Mouse (Mus musculus) myocyte (in vitro differentiated cells): Measurements from ENCODE around the gene Gm11562. TPM values are rescaled to one million over a fixed set of nuclear protein-coding genes. Genes with fewer than 3 reads are reported as not detected.
A peak's percentile ranks its signal among the peaks of the same experiment; 100 is the strongest.

ENCODE experiments used
- H3K27me3 ChIP-seq: one replicate; pipeline ENCODE4 v1.6.1; 2011; ENCODE audit not compliant: control insufficient read depth, insufficient read depth, insufficient read length
- H3K36me3 ChIP-seq: one replicate; pipeline ENCODE4 v1.6.1; 2011; ENCODE audit not compliant: control insufficient read depth, insufficient read depth
- H3K4me2 ChIP-seq: one replicate; pipeline ENCODE4 v1.6.1; 2011; ENCODE audit warnings: low read depth, control low read depth
- H3K4me3 ChIP-seq: one replicate; pipeline ENCODE4 v1.5.1; 2011; ENCODE audit warnings: mild to moderate bottlenecking, control low read depth, moderate library complexity
- H3K79me2 ChIP-seq: one replicate; pipeline ENCODE4 v1.6.1; 2011; ENCODE audit not compliant: control insufficient read depth, insufficient read depth
- H3ac ChIP-seq: one replicate; pipeline ENCODE4 v1.6.1; 2011; ENCODE audit not compliant: control insufficient read depth, insufficient read length
- CEBPB ChIP-seq: IDR thresholded peaks from 2 replicates; pipeline ENCODE4 v1.6.1; 2011; ENCODE audit warnings: mild to moderate bottlenecking, moderate library complexity; ENCODE audit not compliant: poor library complexity, insufficient read depth, severe bottlenecking
- E2F4 ChIP-seq: IDR thresholded peaks from one replicate; pipeline ENCODE4 v1.6.1; 2011; ENCODE audit warnings: mild to moderate bottlenecking, control low read depth, moderate library complexity; ENCODE audit not compliant: insufficient read depth
- MAX ChIP-seq: IDR thresholded peaks from one replicate; pipeline ENCODE4 v1.6.1; 2011; ENCODE audit warnings: low read depth, mild to moderate bottlenecking, control low read depth
- MYOD1 ChIP-seq, 3 experiments: IDR thresholded peaks; one replicate each; pipeline ENCODE4 v1.6.1; 2011; ENCODE audit warnings: control low read depth in 2 of 3, low read depth in 2 of 3, mild to moderate bottlenecking in 2 of 3, moderate library complexity in 1 of 3; ENCODE audit not compliant: insufficient read length in 2 of 3, control insufficient read depth in 1 of 3
- MYOG ChIP-seq, 3 experiments: IDR thresholded peaks; one replicate each; pipeline ENCODE4 v1.6.1; 2011; ENCODE audit warnings: control low read depth in 2 of 3, low read depth in 2 of 3, mild to moderate bottlenecking in 2 of 3; ENCODE audit not compliant: insufficient read length in 2 of 3, control insufficient read depth in 1 of 3, insufficient read depth in 1 of 3
- POLR2A ChIP-seq: IDR thresholded peaks from one replicate; pipeline ENCODE4 v1.6.1; 2011; ENCODE audit warnings: low read depth, mild to moderate bottlenecking, control low read depth, moderate library complexity; ENCODE audit not compliant: insufficient read length
- POLR2AphosphoS2 ChIP-seq: IDR thresholded peaks from one replicate; pipeline ENCODE4 v1.6.1; 2011; ENCODE audit warnings: low read depth, control low read depth; ENCODE audit not compliant: insufficient read length
- REST ChIP-seq: IDR thresholded peaks from one replicate; pipeline ENCODE4 v1.6.1; 2011; ENCODE audit warnings: mild to moderate bottlenecking, control low read depth, moderate library complexity; ENCODE audit not compliant: insufficient read depth, insufficient read length
- SRF ChIP-seq: IDR thresholded peaks from one replicate; pipeline ENCODE4 v1.6.1; 2011; ENCODE audit warnings: low read depth; ENCODE audit not compliant: control insufficient read depth, insufficient read length
- TCF12 ChIP-seq: IDR thresholded peaks from one replicate; pipeline ENCODE4 v1.6.1; 2011; ENCODE audit warnings: mild to moderate bottlenecking, control low read depth; ENCODE audit not compliant: poor library complexity, insufficient read depth, severe bottlenecking
- TCF3 ChIP-seq: IDR thresholded peaks from one replicate; pipeline ENCODE4 v1.6.1; 2011; ENCODE audit warnings: low read depth, control low read depth; ENCODE audit not compliant: insufficient read length
- USF1 ChIP-seq: IDR thresholded peaks from one replicate; pipeline ENCODE4 v1.6.1; 2011; ENCODE audit warnings: low read depth, mild to moderate bottlenecking, control low read depth, moderate library complexity
- polyA plus RNA-seq: library from polyadenylated mRNA; unstranded; fragments of >200 nt; fragmentation: generic; extraction: Trizol; gene quantifications from one replicate; pipeline ENCODE4 v1.2.1, GENCODE M21; 2012; ENCODE audit warnings: missing spikeins

Gm11562 gene
- polyA plus RNA-seq, 1 experiment = not detected

DNA sequence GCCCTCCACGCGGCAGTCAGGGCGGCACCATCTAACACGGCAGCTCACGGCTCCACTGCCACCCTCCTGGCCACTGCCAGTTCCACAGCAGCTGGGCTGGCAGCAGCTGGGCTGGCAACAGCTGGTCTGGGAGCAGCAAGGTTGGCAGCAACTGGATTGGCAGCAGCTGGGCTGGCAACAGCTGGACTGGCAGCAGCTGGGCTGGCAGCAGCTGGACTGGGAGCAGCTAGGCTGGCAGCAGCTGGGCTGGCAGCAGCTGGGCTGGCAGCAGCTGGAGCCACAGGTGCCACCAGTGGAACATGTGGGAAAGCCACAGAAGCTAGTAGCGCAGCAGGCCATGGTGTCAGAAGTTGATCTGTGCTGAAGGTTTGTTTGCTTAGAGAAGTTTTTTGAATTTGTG, 29.3 kb downstream of the Gm11562 start, which contains the start of gene Krtap1-3:
Gene Krtap1-3 (minus strand): TSS at position 359 of the 400 bp plus-strand sequence.
- Histone ChIP-seq H3K4me3 (no peak within 1 kb of the TSS), H3K79me2 (no peaks in the 10 kb centered on the region), H3K27me3 (no peaks in the 10 kb centered on the region), H3K4me2 (no peak within 1 kb of the TSS), H3K36me3 (no peaks in the 10 kb centered on the region), H3ac (no peak within 1 kb of the TSS)
- TF ChIP-seq TCF12 (no peak), MYOG (IDR thresholded peaks at IDR 0.05; ENCODE audit: control insufficient read depth in 1 of 3, insufficient read depth in 1 of 3, insufficient read length in 2 of 3, low read depth in 2 of 3) (peak in 2 of 3 experiments; percentile 28 to 65), SRF (no peak), TCF3 (peak; percentile 81), MYOD1 (IDR thresholded peaks at IDR 0.05; ENCODE audit: control insufficient read depth in 1 of 3, insufficient read length in 2 of 3, low read depth in 2 of 3) (peak in 2 of 3 experiments; percentile 69 to 75)

DNA sequence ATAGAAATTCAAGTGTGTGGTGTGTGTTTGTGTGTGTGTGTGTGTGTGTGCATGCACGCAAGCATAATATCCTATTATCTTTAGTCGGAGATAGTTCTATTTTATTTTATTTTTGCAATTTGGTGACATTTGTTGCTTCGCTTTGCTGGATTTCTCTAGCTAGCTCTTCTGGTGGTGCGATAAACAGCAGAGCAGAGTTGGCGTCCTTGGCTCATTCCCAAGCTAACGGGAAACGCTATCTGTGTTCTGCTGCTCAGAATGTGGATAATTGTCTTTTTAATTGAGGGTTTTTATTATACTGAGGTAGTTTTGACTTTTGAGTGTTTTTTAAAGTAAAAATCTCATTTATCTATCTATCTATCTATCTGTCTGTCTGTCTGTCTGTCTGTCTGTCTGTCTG, 35.1 kb downstream of the Gm11562 start:
- TF ChIP-seq POLR2AphosphoS2 (no peak), REST (no peak), MYOG (IDR thresholded peaks at IDR 0.05; ENCODE audit: control insufficient read depth in 1 of 3, insufficient read depth in 1 of 3, insufficient read length in 2 of 3, low read depth in 2 of 3) (no peak), MYOD1 (IDR thresholded peaks at IDR 0.05; ENCODE audit: control insufficient read depth in 1 of 3, insufficient read length in 2 of 3, low read depth in 2 of 3) (no peak), SRF (no peak), POLR2A (no peak), USF1 (no peak), MAX (no peak), CEBPB (no peak), TCF12 (no peak), TCF3 (no peak), E2F4 (no peak)
- Histone ChIP-seq H3K4me3 (no peak overlapping the region), H3K36me3 (no peaks in the 10 kb centered on the region), H3ac (no peak overlapping the region), H3K79me2 (no peaks in the 10 kb centered on the region), H3K4me2 (no peak overlapping the region), H3K27me3 (no peaks in the 10 kb centered on the region)

- Histone ChIP-seq H3K36me3 (no peaks in the 10 kb centered on the region), H3ac (no peak within 1 kb of the TSS), H3K4me2 (no peak within 1 kb of the TSS), H3K27me3 (no peaks in the 10 kb centered on the region), H3K4me3 (no peak within 1 kb of the TSS), H3K79me2 (no peaks in the 10 kb centered on the region)
- TF ChIP-seq POLR2AphosphoS2 = no peak
- TF ChIP-seq MYOD1 (IDR thresholded peaks at IDR 0.05; ENCODE audit: control insufficient read depth in 1 of 3, insufficient read length in 2 of 3, low read depth in 2 of 3) = peak in 2 of 3 experiments; percentile 23 to 59
- TF ChIP-seq TCF3 = peak; percentile 61
- peak in 2 of 3 experiments; percentile 19 to 43 for TF ChIP-seq MYOG (IDR thresholded peaks at IDR 0.05; ENCODE audit: control insufficient read depth in 1 of 3, insufficient read depth in 1 of 3, insufficient read length in 2 of 3, low read depth in 2 of 3)
Observed at GRCm38 (mm10) chr11:99583245-99583704, 37.0 kb downstream of the Gm11562 start, which contains the start of gene Krtap1-4. Gene Krtap1-4 (minus strand): TSS chr11:99583654.

DNA sequence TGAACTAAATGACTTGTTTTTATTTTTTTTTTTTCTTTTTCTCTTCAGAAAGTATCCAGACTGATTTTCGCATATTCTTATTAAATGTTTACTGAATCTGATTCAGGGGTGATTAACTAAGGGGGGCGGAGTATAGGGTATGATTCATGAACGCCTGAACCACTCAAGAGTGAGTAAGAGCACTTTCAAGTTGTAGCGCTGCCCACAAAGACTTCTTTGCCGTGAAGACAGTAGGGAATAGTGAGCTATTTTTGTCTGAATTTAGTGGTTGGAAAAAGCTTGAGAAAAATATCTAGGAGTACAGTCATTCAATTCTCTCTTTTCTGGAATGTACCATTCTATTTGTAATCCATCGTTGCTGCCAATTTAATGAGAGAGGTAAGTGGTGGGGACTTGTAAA, 38.7 kb downstream of the Gm11562 start:
- no peaks in the 10 kb centered on the region for H3K27me3 ChIP-seq
- H3ac ChIP-seq = no peak overlapping the region
- peak overlapping the region; percentile 51 for H3K4me2 ChIP-seq
- H3K79me2 ChIP-seq = no peaks in the 10 kb centered on the region
- no peak overlapping the region for H3K4me3 ChIP-seq
- TF ChIP-seq POLR2A = no peak
- no peak for TF ChIP-seq TCF3
- TF ChIP-seq MYOD1 (IDR thresholded peaks at IDR 0.05; ENCODE audit: control insufficient read depth in 1 of 3, insufficient read length in 2 of 3, low read depth in 2 of 3) = no peak
- no peak for TF ChIP-seq REST
- TF ChIP-seq CEBPB = no peak
- no peak for TF ChIP-seq E2F4
- TF ChIP-seq MAX = no peak
- no peak for TF ChIP-seq MYOG (IDR thresholded peaks at IDR 0.05; ENCODE audit: control insufficient read depth in 1 of 3, insufficient read depth in 1 of 3, insufficient read length in 2 of 3, low read depth in 2 of 3)
- no peak for TF ChIP-seq SRF
- no peak for TF ChIP-seq POLR2AphosphoS2
- TF ChIP-seq TCF12 = no peak
- TF ChIP-seq USF1 = no peak
- H3K36me3 ChIP-seq = no peaks in the 10 kb centered on the region

GRCm38 (mm10) chr11:99581051-99581450, 39.2 kb downstream of the Gm11562 start:
- no peak for TF ChIP-seq REST
- no peak for TF ChIP-seq SRF
- no peak for TF ChIP-seq USF1
- no peak for TF ChIP-seq CEBPB
- TF ChIP-seq POLR2AphosphoS2 = no peak
- no peak for TF ChIP-seq E2F4
- no peak for TF ChIP-seq MYOD1 (IDR thresholded peaks at IDR 0.05; ENCODE audit: control insufficient read depth in 1 of 3, insufficient read length in 2 of 3, low read depth in 2 of 3)
- no peak overlapping the region for H3K4me3 ChIP-seq
- H3K36me3 ChIP-seq = no peaks in the 10 kb centered on the region
- peak overlapping the region; percentile 51 for H3K4me2 ChIP-seq
- no peaks in the 10 kb centered on the region for H3K27me3 ChIP-seq
- H3ac ChIP-seq = no peak overlapping the region
- no peaks in the 10 kb centered on the region for H3K79me2 ChIP-seq
